Mouse (Mus musculus) ES-E14 (cell line): ENCODE results near the gene Ankrd28.

Source experiments
- CHD2 ChIP-seq: IDR thresholded peaks from 2 replicates; pipeline ENCODE4 v1.6.1; 2014; ENCODE audit warnings: mild to moderate bottlenecking, low read depth, low read length, inconsistent platforms
- HCFC1 ChIP-seq: IDR thresholded peaks from 2 replicates; pipeline ENCODE4 v1.6.1; 2012; ENCODE audit warnings: low read length, inconsistent platforms, borderline replicate concordance; ENCODE audit not compliant: insufficient read depth
- MAFK ChIP-seq: IDR thresholded peaks from 2 replicates; pipeline ENCODE4 v1.6.1; 2014; ENCODE audit warnings: mild to moderate bottlenecking, low read depth, low read length, inconsistent platforms; ENCODE audit not compliant: insufficient read depth
- ZC3H11A ChIP-seq: IDR thresholded peaks from 2 replicates; pipeline ENCODE4 v1.6.1; 2012; ENCODE audit warnings: low read depth, mild to moderate bottlenecking, inconsistent platforms, low read length, borderline replicate concordance
- ZNF384 ChIP-seq: IDR thresholded peaks from 2 replicates; pipeline ENCODE4 v1.6.1; 2012; ENCODE audit warnings: low read depth, low read length, inconsistent platforms

- TF ChIP-seq ZC3H11A = no peak
- no peak for TF ChIP-seq MAFK
- no peak for TF ChIP-seq HCFC1
- TF ChIP-seq ZNF384 = no peak
- TF ChIP-seq CHD2 = no peak
Observed at GRCm38 (mm10) chr14:31856007-31856406, 25.6 kb upstream of the Ankrd28 start.
